In the genomic region with DNA sequence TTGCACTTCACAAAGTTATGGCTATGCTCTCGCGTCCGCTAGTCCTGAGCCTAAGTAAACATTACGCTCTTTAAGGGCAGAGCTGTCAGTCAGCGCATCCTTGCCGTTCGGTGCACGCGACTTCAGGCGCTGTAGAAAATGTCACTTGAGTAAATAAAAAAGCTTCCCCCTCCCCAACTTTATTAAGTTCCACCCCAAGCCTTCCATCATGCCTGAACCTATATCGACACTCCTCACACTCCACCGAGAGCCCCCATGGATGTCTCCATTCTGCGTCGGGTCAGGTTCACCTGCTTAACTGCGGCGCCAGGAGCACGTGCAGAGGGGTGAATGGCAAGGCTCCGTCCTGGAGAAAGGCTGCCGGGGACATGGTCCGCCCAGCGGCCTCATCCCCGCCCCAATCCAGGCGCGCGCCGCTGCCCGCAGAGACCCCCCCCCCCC, we compare ENCODE assay signal across 8 mouse cellular contexts. TPM values are rescaled to one million over a fixed set of nuclear protein-coding genes. Genes with fewer than 3 reads are reported as not detected.
DNase-seq lines count a peak whose midpoint lies in the region; TF ChIP-seq lines count a peak whose summit lies in the region.

No protein-coding gene starts in this region.

- H3K79me2 ChIP-seq in liver, adult 2 months (ENCODE audit: control insufficient read depth, insufficient read depth, low read length) = peaks cover 10% of the 10 kb centered on the region; the same call in 1 of the 2 replicates

- H3K36me3 ChIP-seq in liver, adult 2 months (ENCODE audit: control insufficient read depth, insufficient read depth, low read length) = peaks cover 7% of the 10 kb centered on the region
- peaks cover 27% of the 10 kb centered on the region for H3K36me3 ChIP-seq in hindbrain, embryonic 10.5 days

- H3K9ac ChIP-seq in liver, adult 2 months (ENCODE audit: low read depth, low read length) = peak overlapping the region; percentile 88

- H3K27ac ChIP-seq in liver, adult 2 months (replicated peaks; ENCODE audit: insufficient read depth, low read depth, low read length) = no peak overlapping the region
- H3K27ac ChIP-seq in bone marrow macrophage, adult 2 months (ENCODE audit: insufficient read depth, low read depth, low read length) = peak overlapping the region; percentile 28
- H3K27ac ChIP-seq in hindbrain, embryonic 10.5 days = peak overlapping the region; percentile 96

- under 1% methylated on average over 27 of the region's 27 CpGs for WGBS in liver, adult 2 months
- WGBS in hindbrain, embryonic 10.5 days = under 1% methylated on average over 25 of the region's 27 CpGs

- H3K4me1 ChIP-seq in liver, adult 2 months (ENCODE audit: control insufficient read depth, insufficient read depth, low read length) = 0 out of 2 replicates have a peak, but pooled peaks cover 2% of the 10 kb centered on the region
- peaks cover 13% of the 10 kb centered on the region for H3K4me1 ChIP-seq in bone marrow macrophage, adult 2 months (ENCODE audit: control insufficient read depth, insufficient read depth, low read length)
- peaks cover 15% of the 10 kb centered on the region for H3K4me1 ChIP-seq in hindbrain, embryonic 10.5 days (replicated peaks)

- intact Hi-C loops in left cerebral cortex, postnatal 4 days (cut with DNase I) = no loop called here

- no peak for TF ChIP-seq CTCF in liver, adult 2 months (IDR thresholded peaks at IDR 0.05; ENCODE audit: low read depth, low read length)
- no peak for TF ChIP-seq CTCF in bone marrow macrophage, adult 2 months (IDR thresholded peaks at IDR 0.05; ENCODE audit: low read depth, low read length)

- peak; percentile 49 for DNase-seq in liver, adult 2 months (ENCODE audit: extremely low read depth, low read depth, low spot score)
- no peak for DNase-seq in liver
- no peak for DNase-seq in hindbrain, embryonic 10.5 days (ENCODE audit: low spot score)
- peak; percentile 30 for DNase-seq in mesoderm, embryonic 11.5 days (ENCODE audit: low read depth, low spot score)
- no peak for DNase-seq in layer of hippocampus, adult 8-10 months (ENCODE audit: low spot score in 2 of 2)
- DNase-seq in left cerebral cortex, postnatal 4 days = no peak
- no peak for DNase-seq in gastrocnemius, adult 18-20 months (ENCODE audit: low spot score)

- no peak for TF ChIP-seq POLR2A in liver, adult 2 months (IDR thresholded peaks at IDR 0.05; ENCODE audit: extremely low read depth, insufficient read depth, low read length)
- no peak for TF ChIP-seq POLR2A in bone marrow macrophage, adult 2 months (IDR thresholded peaks at IDR 0.05; ENCODE audit: borderline replicate concordance, low read depth, low read length)

- H3K9me3 ChIP-seq in hindbrain, embryonic 10.5 days = no peaks in the 10 kb centered on the region

- no peaks in the 10 kb centered on the region for H3K27me3 ChIP-seq in liver, adult 2 months (ENCODE audit: control insufficient read depth, insufficient read depth, low read length)
- no peaks in the 10 kb centered on the region for H3K27me3 ChIP-seq in hindbrain, embryonic 10.5 days (ENCODE audit: insufficient read depth, poor library complexity, severe bottlenecking)

- H3K4me3 ChIP-seq in liver, adult 2 months (ENCODE audit: insufficient read depth, low read depth, low read length) = peak overlapping the region; percentile 81
- peak overlapping the region; percentile 79 for H3K4me3 ChIP-seq in bone marrow macrophage, adult 2 months (ENCODE audit: insufficient read depth, low read length)
- H3K4me3 ChIP-seq in hindbrain, embryonic 10.5 days = peak overlapping the region; percentile 85

RNA-seq across cellular contexts. Expression of a gene that starts 0.4 kb away (rescaled TPM):
- 5.6 and 8.3 TPM in 2 replicates for total RNA-seq in liver, adult 2 months (2014; rRNA removed)
- 0.70 and 0.72 TPM in 2 replicates for polyA plus RNA-seq in liver, adult 2 months (2012; rRNA removed)
- polyA plus RNA-seq in bone marrow macrophage, adult 2 months (2012; ENCODE audit: insufficient read depth, insufficient read length, missing spikeins) = 8.9 and 9.6 TPM in 2 replicates
- polyA plus RNA-seq in hindbrain, embryonic 10.5 days (2016; fragmentation: Nextera tagmentation; extraction: Ambion mirVana) = 26.3 and 30.6 TPM in 2 replicates
- 10 to 100 TPM in 2 of 4 experiments, 1 to 10 TPM in 2; 9.3 to 11.3 (median 10.1) TPM for total RNA-seq in layer of hippocampus, adult 8-10 months (2022)
- 10 to 100 TPM; 11.1 to 12.4 TPM for total RNA-seq in left cerebral cortex, postnatal 4 days (2021)
- 1 to 10 TPM; 3.1 to 3.9 TPM for total RNA-seq in gastrocnemius, adult 18-20 months (2021)

RNA-seq across cellular contexts. Expression of a gene that starts 29.3 kb away (rescaled TPM):
- total RNA-seq in liver, adult 2 months (2014; rRNA removed) = 54.7 and 57.2 TPM in 2 replicates
- polyA plus RNA-seq in liver, adult 2 months (2012; rRNA removed) = 16.4 and 18.0 TPM in 2 replicates
- 17.5 and 18.5 TPM in 2 replicates for polyA plus RNA-seq in bone marrow macrophage, adult 2 months (2012; ENCODE audit: insufficient read depth, insufficient read length, missing spikeins)
- 14.7 and 15.2 TPM in 2 replicates for polyA plus RNA-seq in hindbrain, embryonic 10.5 days (2016; fragmentation: Nextera tagmentation; extraction: Ambion mirVana)
- 10 to 100 TPM; 34.4 to 50.6 (median 43.7) TPM for total RNA-seq in layer of hippocampus, adult 8-10 months (2022)
- 10 to 100 TPM; 26.4 to 33.8 TPM for total RNA-seq in left cerebral cortex, postnatal 4 days (2021)
- total RNA-seq in gastrocnemius, adult 18-20 months (2021) = 10 to 100 TPM; 56.0 to 62.1 TPM

Comparison
In these comparisons a context has a peak if more than half of its experiments do, and no peak if none do; other contexts are left out.
1. DNase-seq: peak in liver, adult 2 months (single experiment) and mesoderm, embryonic 11.5 days (single experiment); none in liver (single experiment), hindbrain, embryonic 10.5 days (single experiment), layer of hippocampus, adult 8-10 months (0 of 2), left cerebral cortex, postnatal 4 days (single experiment) and gastrocnemius, adult 18-20 months (single experiment).
2. Peak in every context shown above with its lines, with median percentiles within 50 percentile points of each other: H3K4me3 ChIP-seq.